Mouse (Mus musculus) hindbrain, embryonic 14.5 days (tissue): ENCODE measurements around the gene Zfpm1. TPM values are rescaled to one million over a fixed set of nuclear protein-coding genes. Genes with fewer than 3 reads are reported as not detected.

Experiments
- ATAC-seq: fragments of 200-750 bp; cut with Nextera tagmentation; 2 replicates; pipeline ENCODE4 v1.8.0; 2017; ENCODE audit warnings: moderate number of reproducible peaks, mild to moderate bottlenecking, moderate TSS enrichment, moderate library complexity; ENCODE audit not compliant: low FRiP score
- DNase-seq: peaks from one replicate; pipeline ENCODE4 v3.0.0-alpha.2; 2015; ENCODE audit warnings: low spot score
- H3K27ac ChIP-seq: fragments of 300-500 bp; sonication (generic); 2 replicates; pipeline ENCODE4 v1.5.1; 2014; ENCODE audit warnings: mild to moderate bottlenecking, moderate library complexity
- H3K27me3 ChIP-seq: fragments of 300-500 bp; sonication (generic); 2 replicates; pipeline ENCODE4 v1.6.1; 2014; ENCODE audit warnings: mild to moderate bottlenecking, low read length, mixed read lengths; ENCODE audit not compliant: control insufficient read depth, insufficient read depth
- H3K36me3 ChIP-seq: fragments of 300-500 bp; sonication (generic); replicated peaks from 2 replicates; pipeline ENCODE4 v1.6.1; 2014; ENCODE audit not compliant: control insufficient read depth, insufficient read depth
- H3K4me1 ChIP-seq: fragments of 300-500 bp; sonication (generic); replicated peaks from 2 replicates; pipeline ENCODE4 v1.6.1; 2014; ENCODE audit warnings: antibody characterized with exemption, low read length, mixed read lengths; ENCODE audit not compliant: control insufficient read depth, insufficient read depth
- H3K4me2 ChIP-seq: fragments of 300-500 bp; sonication (generic); replicated peaks from 2 replicates; pipeline ENCODE4 v1.6.1; 2014; ENCODE audit warnings: mild to moderate bottlenecking, moderate library complexity
- H3K4me3 ChIP-seq: fragments of 300-500 bp; sonication (generic); replicated peaks from 2 replicates; pipeline ENCODE4 v1.5.1; 2014; ENCODE audit warnings: mild to moderate bottlenecking, low read length
- H3K9ac ChIP-seq: fragments of 300-500 bp; sonication (generic); 2 replicates; pipeline ENCODE4 v1.6.1; 2014
- H3K9me3 ChIP-seq: fragments of 300-500 bp; sonication (generic); 2 replicates; pipeline ENCODE4 v1.6.1; 2016; ENCODE audit warnings: low read length; ENCODE audit not compliant: control insufficient read depth
- WGBS: fragments of 180-500 bp; shearing (Covaris S2); extraction: QIAGEN DNeasy Blood & Tissue Kit; methylation state at CpG from one replicate; pipeline ENCODE4 v1.1.7; 2014; 5-methylcytosine and 5-hydroxymethylcytosine counted together
- polyA plus RNA-seq: library from polyadenylated mRNA; unstranded; fragments of >200 nt; fragmentation: Nextera tagmentation; extraction: Ambion mirVana; gene quantifications from 2 replicates; pipeline ENCODE4 v1.2.1, GENCODE M21; 2014

Zfpm1 gene
- polyA plus RNA-seq, result 1.8 and 2.0 TPM in 2 replicates

- peak within 1 kb of the TSS; percentile 75 for H3K9ac ChIP-seq
- WGBS, result under 1% methylated on average over 40 of the region's 60 CpGs
- H3K36me3 ChIP-seq, result no peaks in the 10 kb centered on the region
- peaks cover 22% of the 10 kb centered on the region for H3K4me1 ChIP-seq
- H3K4me2 ChIP-seq, result peak within 1 kb of the TSS; percentile 98
- H3K9me3 ChIP-seq, result no peaks in the 10 kb centered on the region
- H3K27ac ChIP-seq, result peak within 1 kb of the TSS; percentile 49; the same call in 1 of the 2 replicates
- no peaks in the 10 kb centered on the region for H3K27me3 ChIP-seq
- ATAC-seq, result no peak; the same call in 1 of the 2 replicates
- no peak for DNase-seq
- H3K4me3 ChIP-seq, result peak within 1 kb of the TSS; percentile 60
Observed at GRCm38 (mm10) chr8:122282035-122282358, at the start of gene Zfpm1. Gene Zfpm1 (plus strand): TSS chr8:122282141.

DNA sequence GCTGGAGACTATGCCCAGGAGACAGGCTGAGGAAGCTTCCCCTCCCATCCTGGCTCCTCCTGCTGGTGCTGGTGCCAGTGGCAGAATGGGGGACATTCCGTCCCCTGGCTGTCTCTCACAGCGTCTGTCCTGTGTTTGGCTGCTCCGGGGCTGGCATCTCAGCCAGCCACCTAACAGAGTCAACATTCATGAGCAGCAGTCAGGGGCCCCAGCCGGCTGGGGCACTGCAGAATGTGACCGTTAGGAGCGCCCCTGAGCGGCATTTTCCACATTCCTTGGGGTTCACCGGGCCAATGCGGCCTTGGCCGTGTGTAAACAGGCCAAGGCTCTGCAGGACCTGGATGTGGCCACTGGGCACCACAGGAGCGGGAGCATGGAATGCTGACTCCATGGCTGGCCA, 47.9 kb upstream of the Zfpm1 start:
- Histone ChIP-seq H3K4me2 (no peak overlapping the region), H3K4me1 (0 out of 2 replicates have a peak, but pooled peaks cover 8% of the 10 kb centered on the region), H3K36me3 (no peaks in the 10 kb centered on the region), H3K27me3 (peaks cover 17% of the 10 kb centered on the region), H3K9me3 (no peaks in the 10 kb centered on the region), H3K4me3 (no peak overlapping the region), H3K27ac (no peak overlapping the region), H3K9ac (no peak overlapping the region)
- 33% methylated on average over 11 of the region's 11 CpGs for WGBS
- ATAC-seq (no peak), DNase-seq (no peak)

- ATAC-seq (no peak), DNase-seq (no peak)
- 92% methylated on average over 3 of the region's 3 CpGs for WGBS
- H3K4me1 ChIP-seq, result no peaks in the 10 kb centered on the region
- no peaks in the 10 kb centered on the region for H3K36me3 ChIP-seq
- no peak overlapping the region for H3K4me2 ChIP-seq
- H3K9ac ChIP-seq, result no peak overlapping the region
- no peak overlapping the region for H3K4me3 ChIP-seq
- H3K9me3 ChIP-seq, result no peaks in the 10 kb centered on the region
- H3K27me3 ChIP-seq, result peaks cover 5% of the 10 kb centered on the region; the same call in 1 of the 2 replicates
- no peak overlapping the region for H3K27ac ChIP-seq
Observed at GRCm38 (mm10) chr8:122236521-122236920, 45.4 kb upstream of the Zfpm1 start.

- H3K9ac ChIP-seq, result no peak overlapping the region
- no peaks in the 10 kb centered on the region for H3K27me3 ChIP-seq
- H3K27ac ChIP-seq, result no peak overlapping the region
- no peaks in the 10 kb centered on the region for H3K4me1 ChIP-seq
- DNase-seq (no peak), ATAC-seq (no peak)
- no peaks in the 10 kb centered on the region for H3K9me3 ChIP-seq
- H3K4me2 ChIP-seq, result no peak overlapping the region
- no peaks in the 10 kb centered on the region for H3K36me3 ChIP-seq
- 83% methylated on average over 11 of the region's 11 CpGs for WGBS
- H3K4me3 ChIP-seq, result no peak overlapping the region
Observed at GRCm38 (mm10) chr8:122238225-122238624, 43.7 kb upstream of the Zfpm1 start.

- ATAC-seq, result no peak
Observed at GRCm38 (mm10) chr8:122238731-122239130, 43.2 kb upstream of the Zfpm1 start.

GRCm38 (mm10) chr8:122240241-122241026, 41.5 kb upstream of the Zfpm1 start:
- H3K9me3 ChIP-seq, result no peaks in the 10 kb centered on the region
- no peaks in the 10 kb centered on the region for H3K27me3 ChIP-seq
- H3K4me3 ChIP-seq, result no peak overlapping the region
- WGBS, result 79% methylated on average over 16 of the region's 16 CpGs
- no peak overlapping the region for H3K27ac ChIP-seq
- H3K4me1 ChIP-seq, result no peaks in the 10 kb centered on the region
- H3K9ac ChIP-seq, result no peak overlapping the region
- ATAC-seq (no peak), DNase-seq (no peak)
- no peaks in the 10 kb centered on the region for H3K36me3 ChIP-seq
- H3K4me2 ChIP-seq, result no peak overlapping the region

More at GRCm38 (mm10) chr8:122238731-122239130, 43.2 kb upstream of the Zfpm1 start:
- H3K36me3 ChIP-seq, result no peaks in the 10 kb centered on the region
- H3K4me1 ChIP-seq, result no peaks in the 10 kb centered on the region
- H3K9ac ChIP-seq, result no peak overlapping the region
- H3K4me3 ChIP-seq, result no peak overlapping the region
- H3K27me3 ChIP-seq, result no peaks in the 10 kb centered on the region
- no peak for DNase-seq
- 80% methylated on average over 8 of the region's 8 CpGs for WGBS
- H3K4me2 ChIP-seq, result no peak overlapping the region
- H3K9me3 ChIP-seq, result no peaks in the 10 kb centered on the region
- H3K27ac ChIP-seq, result no peak overlapping the region

- DNase-seq (no peak), ATAC-seq (no peak)
- Histone ChIP-seq H3K9me3 (no peaks in the 10 kb centered on the region), H3K9ac (no peak overlapping the region), H3K27me3 (no peaks in the 10 kb centered on the region), H3K4me3 (no peak overlapping the region), H3K4me2 (no peak overlapping the region), H3K4me1 (no peaks in the 10 kb centered on the region), H3K36me3 (no peaks in the 10 kb centered on the region), H3K27ac (no peak overlapping the region)
- WGBS, result 63% methylated on average over 4 of the region's 4 CpGs
Observed at GRCm38 (mm10) chr8:122243310-122243709, 38.6 kb upstream of the Zfpm1 start.

DNA sequence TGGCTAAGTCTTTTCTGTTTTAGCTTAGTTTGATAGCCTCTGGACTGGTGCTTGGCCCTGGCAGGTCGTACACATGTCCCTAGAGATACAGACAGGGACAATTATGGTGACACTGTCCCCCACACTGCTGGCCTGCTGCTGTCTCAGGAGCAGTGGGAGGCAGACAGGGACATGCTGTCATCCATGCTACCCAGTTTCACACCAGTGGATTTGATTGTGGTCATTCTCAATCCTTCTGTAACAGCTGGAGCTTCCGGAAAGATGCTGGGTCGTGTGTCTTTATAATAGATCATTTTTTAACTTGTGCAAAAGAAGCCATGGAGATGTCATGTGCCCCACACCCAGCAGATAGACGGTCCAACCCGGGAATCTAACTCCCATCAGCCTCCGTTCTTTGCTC, 36.8 kb upstream of the Zfpm1 start:
- H3K9me3 ChIP-seq, result no peaks in the 10 kb centered on the region
- no peak for DNase-seq
- H3K27me3 ChIP-seq, result no peaks in the 10 kb centered on the region
- no peak overlapping the region for H3K4me2 ChIP-seq
- ATAC-seq, result no peak
- H3K4me1 ChIP-seq, result no peaks in the 10 kb centered on the region
- H3K27ac ChIP-seq, result no peak overlapping the region
- WGBS, result 72% methylated on average over 6 of the region's 6 CpGs
- H3K4me3 ChIP-seq, result no peak overlapping the region
- no peak overlapping the region for H3K9ac ChIP-seq
- no peaks in the 10 kb centered on the region for H3K36me3 ChIP-seq

DNA sequence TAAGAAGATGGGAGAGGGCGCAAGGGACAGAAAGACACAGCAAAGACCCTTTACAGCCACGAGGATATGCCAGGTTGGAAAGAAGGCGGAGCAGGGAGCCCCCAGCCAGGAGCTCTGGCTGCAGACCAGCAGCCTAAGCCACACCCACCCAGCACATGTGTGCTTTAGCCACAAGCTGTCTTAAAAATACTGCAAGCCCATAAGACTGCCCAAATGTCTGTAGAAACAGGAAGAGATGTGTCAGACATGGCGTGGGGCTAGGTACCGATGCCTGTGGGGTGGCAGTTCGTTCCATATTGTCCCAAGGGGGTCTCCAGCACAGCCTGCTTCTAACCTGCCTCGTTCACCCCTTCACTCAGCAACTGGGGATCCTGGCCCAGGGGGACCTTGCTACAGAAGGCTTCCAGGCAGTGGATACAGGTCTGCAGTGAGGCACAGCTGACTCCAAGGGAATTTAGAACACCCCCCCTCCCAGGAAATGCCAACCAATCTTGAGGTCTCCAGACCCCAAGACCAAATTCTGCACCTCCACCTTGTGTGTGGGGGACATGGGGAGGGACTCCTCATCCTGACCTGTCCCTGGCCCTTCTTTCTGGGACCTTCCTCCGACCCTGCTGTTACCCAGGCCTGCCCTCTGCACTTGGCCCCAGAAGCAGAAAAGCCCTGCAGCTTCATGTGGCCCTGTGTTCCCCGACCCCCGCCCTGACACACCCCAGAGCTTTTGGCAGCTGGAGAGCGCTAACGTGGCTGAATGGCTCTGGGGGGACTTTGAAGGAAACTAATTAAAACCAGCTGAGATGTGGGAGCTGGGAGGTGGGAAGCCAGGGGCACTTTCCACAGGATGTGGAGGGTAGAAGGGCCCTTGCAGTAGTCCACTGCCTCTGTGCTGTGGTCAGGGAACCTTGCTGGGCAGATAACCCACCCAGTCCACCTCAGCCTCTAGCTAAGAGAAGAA, 35.4 kb upstream of the Zfpm1 start:
- no peak overlapping the region for H3K4me2 ChIP-seq
- H3K36me3 ChIP-seq, result no peaks in the 10 kb centered on the region
- no peak overlapping the region for H3K4me3 ChIP-seq
- ATAC-seq (no peak), DNase-seq (no peak)
- 44% methylated on average over 12 of the region's 12 CpGs for WGBS
- no peaks in the 10 kb centered on the region for H3K9me3 ChIP-seq
- no peaks in the 10 kb centered on the region for H3K27me3 ChIP-seq
- no peak overlapping the region for H3K27ac ChIP-seq
- no peaks in the 10 kb centered on the region for H3K4me1 ChIP-seq
- no peak overlapping the region for H3K9ac ChIP-seq
